Comparison of ENCODE assay signal across 16 mouse cellular contexts in genomic region chr9:110746238-110746637, GRCm38 (mm10). TPM values are rescaled to one million over a fixed set of nuclear protein-coding genes. Genes with fewer than 3 reads are reported as not detected.
A peak's percentile ranks its signal among the peaks of the same experiment; 100 is the strongest.
DNase-seq lines count a peak whose midpoint lies in the region; ATAC-seq and TF ChIP-seq lines count a peak whose summit lies in the region.
"Had no signal": no experiment of that assay in that cellular context is flagged by ENCODE, and none has a peak within 500 bp of the region (broad histone marks: within the 10 kb centered on the region; RNA-seq: fewer than 3 reads in every experiment).

No protein-coding gene starts in this region.

- peaks cover 44% of the 10 kb centered on the region for H3K4me1 ChIP-seq in kidney, postnatal 0 days (replicated peaks; ENCODE audit: insufficient read depth, low read length)

- H3K9me3 ChIP-seq in kidney, postnatal 0 days (replicated peaks; ENCODE audit: low read length) = no peaks in the 10 kb centered on the region

- H3K27ac ChIP-seq in kidney, postnatal 0 days = peak overlapping the region; percentile 90
- H3K27ac ChIP-seq: liver, embryonic 14.5 days had no signal

- WGBS in kidney, postnatal 0 days = 35% methylated on average over 5 of the region's 5 CpGs

- ATAC-seq in kidney, postnatal 0 days (replicated peaks; ENCODE audit: low FRiP score, low read depth) = no peak
- ATAC-seq: forebrain, embryonic 16.5 days had no signal

- H3K4me3 ChIP-seq in kidney, postnatal 0 days (replicated peaks; ENCODE audit: low read depth, low read length) = 0 out of 2 replicates have a peak overlapping the region, but pooled peaks have one; percentile 7

- peak overlapping the region; percentile 94 for H3K4me2 ChIP-seq in kidney, postnatal 0 days (ENCODE audit: low read length)

- DNase-seq in kidney, adult 9 months = peak; percentile 58
- no peak for DNase-seq in kidney, postnatal 10 days
- DNase-seq in embryo, embryonic 11.5 days (ENCODE audit: low read depth, low spot score) = peak; percentile 41
- DNase-seq in kidney, postnatal 0 days (ENCODE audit: low spot score) = no peak
- DNase-seq in mesoderm, embryonic 11.5 days (ENCODE audit: low read depth, low spot score) = peak; percentile 76
- DNase-seq in right cerebral cortex, postnatal 4 days = no peak
- no peak for DNase-seq in urinary bladder, postnatal 10 days (ENCODE audit: low spot score)
- DNase-seq: adrenal gland, adult 2 months; cerebellum, adult 18-20 months; gastrocnemius, postnatal 10 days; heart, postnatal 36 days; lung, postnatal 14 days; thymus, postnatal 36 days had no signal

- no peaks in the 10 kb centered on the region for H3K36me3 ChIP-seq in kidney, postnatal 0 days (ENCODE audit: insufficient read depth, low read length)

- peak overlapping the region; percentile 42 for H3K9ac ChIP-seq in kidney, postnatal 0 days (ENCODE audit: low read depth, low read length)
- H3K9ac ChIP-seq: liver, embryonic 14.5 days had no signal

- TF ChIP-seq CTCF in kidney, postnatal 0 days (IDR thresholded peaks at IDR 0.05; ENCODE audit: low read depth) = no peak

- no peaks in the 10 kb centered on the region for H3K27me3 ChIP-seq in kidney, postnatal 0 days (ENCODE audit: insufficient read depth, low read length)

RNA-seq across cellular contexts. Expression of gene Pth1r, which starts 0.7 kb away (rescaled TPM):
- polyA plus RNA-seq in kidney, postnatal 0 days (2015; fragmentation: Nextera tagmentation; extraction: Ambion mirVana) = 179 and 192 TPM in 2 replicates

RNA-seq across cellular contexts. Expression of gene Myl3, which starts 4.6 kb away (rescaled TPM):
- polyA plus RNA-seq in kidney, postnatal 0 days (2015; fragmentation: Nextera tagmentation; extraction: Ambion mirVana) = 1.1 and 1.5 TPM in 2 replicates
- polyA plus RNA-seq: adrenal gland, adult 2 months had no signal

RNA-seq across cellular contexts. Expression of gene Prss42, which starts 51.7 kb away (rescaled TPM):
- not detected in 2 replicates for polyA plus RNA-seq in kidney, postnatal 0 days (2015; fragmentation: Nextera tagmentation; extraction: Ambion mirVana)
- polyA plus RNA-seq: adrenal gland, adult 2 months; brain, embryonic 14.5 days; forebrain, embryonic 16.5 days had no signal

Comparison
In these comparisons a context has a peak if more than half of its experiments do, and no peak if none do; other contexts are left out.
1. DNase-seq: peak in kidney, adult 9 months (single experiment), embryo, embryonic 11.5 days (single experiment) and mesoderm, embryonic 11.5 days (single experiment); none in kidney, postnatal 10 days (single experiment), kidney, postnatal 0 days (single experiment), right cerebral cortex, postnatal 4 days (single experiment) and urinary bladder, postnatal 10 days (single experiment).